Mouse (Mus musculus) liver, embryonic 14.5 days (tissue): ENCODE measurements around the gene Osbpl10.

Source experiments
- CTCF ChIP-seq: IDR thresholded peaks from 2 replicates; pipeline ENCODE4 v1.5.1; 2016; ENCODE audit warnings: antibody characterized with exemption, low read depth, control low read depth
- EP300 ChIP-seq: IDR thresholded peaks from 2 replicates; pipeline ENCODE4 v1.6.1; 2016; ENCODE audit warnings: antibody characterized with exemption, low read depth

DNA sequence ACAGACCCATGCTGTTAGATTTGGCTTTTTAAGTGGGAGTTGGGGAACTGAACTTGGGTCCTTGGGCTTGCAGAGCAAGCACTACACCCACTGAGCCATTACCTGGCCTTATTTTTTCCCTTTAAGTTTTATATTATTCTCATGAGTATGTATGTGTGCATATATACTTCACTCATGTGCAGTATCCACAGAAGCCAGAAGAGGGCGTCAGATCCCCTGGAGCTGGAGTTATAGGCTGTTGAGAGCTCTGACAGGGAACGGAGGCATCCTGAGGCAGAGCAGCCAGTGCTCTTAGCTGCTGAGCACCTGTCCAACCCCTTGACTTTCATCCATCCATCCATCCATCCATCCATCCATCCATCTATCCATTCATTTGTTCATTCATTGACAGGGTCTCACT lies 41.7 kb upstream of the Osbpl10 start:
- 0 out of 2 replicates have a peak, but pooled peaks have one; percentile 5 for TF ChIP-seq CTCF
- no peak for TF ChIP-seq EP300
